Mouse (Mus musculus) granulocyte monocyte progenitor cell, adult 5-6 weeks (primary cell): Measurements from ENCODE around the gene Psme2. TPM values are rescaled to one million over a fixed set of nuclear protein-coding genes. Genes with fewer than 3 reads are reported as not detected.

Source experiments
- ATAC-seq: replicated peaks from 2 replicates; pipeline ENCODE4 v1.8.0; 2016; ENCODE audit warnings: mild to moderate bottlenecking, moderate TSS enrichment, inconsistent platforms; ENCODE audit not compliant: poor library complexity, severe bottlenecking
- total RNA-seq, 2 experiments: library from RNA; stranded (forward) in 1 of 2; stranded (reverse) in 1 of 2; fragments of 200-712, 200-1000 nt in 1 of 2; fragments of >200 nt in 1 of 2; fragmentation: Nextera tagmentation in 1 of 2; gene quantifications; 2 replicates each; pipeline ENCODE4 v1.2.3; 2014 to 2017

Psme2 gene
- total RNA-seq, 2 experiments from 2014 or later: 225 to 352 TPM

DNA sequence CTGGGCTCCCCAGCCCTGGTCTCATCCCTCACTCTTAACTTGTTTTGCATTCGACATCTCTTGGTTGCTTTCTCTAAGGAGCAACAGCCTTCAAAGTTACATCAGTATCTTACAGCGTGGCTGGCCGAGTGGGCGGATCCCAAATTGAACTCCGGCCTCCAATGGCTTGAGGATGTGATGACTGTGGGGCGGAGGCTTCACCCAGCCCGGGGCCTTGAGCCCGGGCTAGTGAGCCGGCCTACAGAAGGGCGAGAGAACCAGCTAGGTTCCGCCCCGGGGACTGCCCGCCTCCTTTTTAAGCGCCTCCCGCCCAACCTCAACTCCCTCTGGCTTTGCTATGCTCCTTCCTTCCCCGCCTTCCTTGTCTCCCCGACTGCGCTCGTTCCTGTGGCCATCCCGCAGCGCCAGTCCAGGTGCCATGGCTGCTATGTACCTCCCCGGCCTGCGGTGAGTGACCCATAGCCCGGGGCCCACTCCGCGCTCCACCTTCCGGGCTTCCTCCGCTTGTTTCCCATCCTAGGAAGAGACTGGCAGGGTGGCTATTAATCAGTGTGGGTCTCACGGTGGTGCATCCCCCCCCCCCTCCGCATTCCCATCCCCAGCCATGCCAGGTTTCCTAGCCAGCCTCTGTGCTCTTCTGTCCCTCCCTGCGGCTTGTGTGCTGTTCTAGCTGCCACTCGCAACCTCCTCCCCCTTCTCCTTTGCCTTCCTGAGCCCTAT, 50.7 kb downstream of the Psme2 start, which contains the start of gene Pck2:
TSS of gene Pck2 (plus strand) at position 200 of the 720 bp plus-strand sequence.
- ATAC-seq: peak; percentile 98

Other genes with a start within 250 kb of the Psme2 start
Only the 30 nearest of the 31 such genes appear.
- gene Dhrs4, start 112.4 kb downstream of the Psme2 start, total RNA-seq (2014; fragmentation: Nextera tagmentation): 47.9 and 63.5 TPM in 2 replicates
- gene Dhrs4, start 112.4 kb downstream of the Psme2 start, total RNA-seq (2017): 50.5 and 61.6 TPM in 2 replicates
- gene Carmil3, start 100.5 kb downstream of the Psme2 start, total RNA-seq (2014; fragmentation: Nextera tagmentation): not detected in 2 replicates
- not detected in 2 replicates for gene Carmil3, start 100.5 kb downstream of the Psme2 start, total RNA-seq (2017)
- not detected in 2 replicates for gene Cpne6, start 80.7 kb downstream of the Psme2 start, total RNA-seq (2014; fragmentation: Nextera tagmentation)
- gene Cpne6, start 80.7 kb downstream of the Psme2 start, total RNA-seq (2017): not detected in 2 replicates
- not detected in 2 replicates for gene Nrl, start 66.1 kb downstream of the Psme2 start, total RNA-seq (2014; fragmentation: Nextera tagmentation)
- gene Nrl, start 66.1 kb downstream of the Psme2 start, total RNA-seq (2017): not detected in 2 replicates
- gene Pck2, start 50.8 kb downstream of the Psme2 start, total RNA-seq (2014; fragmentation: Nextera tagmentation): 29.0 and 38.0 TPM in 2 replicates
- 37.2 TPM in 2 replicates for gene Pck2, start 50.8 kb downstream of the Psme2 start, total RNA-seq (2017)
- gene Dcaf11, start 31.1 kb downstream of the Psme2 start, total RNA-seq (2014; fragmentation: Nextera tagmentation): 50.5 and 65.3 TPM in 2 replicates
- 58.3 and 58.7 TPM in 2 replicates for gene Dcaf11, start 31.1 kb downstream of the Psme2 start, total RNA-seq (2017)
- gene A730061H03Rik, start 30.7 kb downstream of the Psme2 start, total RNA-seq (2014; fragmentation: Nextera tagmentation): 1.9 TPM in 1 of 2 replicates, not detected in the other
- 1.0 TPM in 1 of 2 replicates, not detected in the other for gene A730061H03Rik, start 30.7 kb downstream of the Psme2 start, total RNA-seq (2017)
- not detected in 2 replicates for gene Fitm1, start 15.5 kb downstream of the Psme2 start, total RNA-seq (2014; fragmentation: Nextera tagmentation)
- gene Fitm1, start 15.5 kb downstream of the Psme2 start, total RNA-seq (2017): 2.4 TPM in 1 of 2 replicates, not detected in the other
- gene Psme1, start 13.0 kb downstream of the Psme2 start, total RNA-seq (2014; fragmentation: Nextera tagmentation): 534 and 592 TPM in 2 replicates
- 280 and 325 TPM in 2 replicates for gene Psme1, start 13.0 kb downstream of the Psme2 start, total RNA-seq (2017)
- gene Emc9, start 5.8 kb downstream of the Psme2 start, total RNA-seq (2014; fragmentation: Nextera tagmentation): 0.85 TPM in 1 of 2 replicates, not detected in the other
- gene Emc9, start 5.8 kb downstream of the Psme2 start, total RNA-seq (2017): 2.1 and 5.1 TPM in 2 replicates
- gene Rnf31, start 595 bp upstream of the Psme2 start, total RNA-seq (2014; fragmentation: Nextera tagmentation): 20.1 and 21.9 TPM in 2 replicates
- 9.1 and 19.8 TPM in 2 replicates for gene Rnf31, start 595 bp upstream of the Psme2 start, total RNA-seq (2017)
- 23.4 and 31.2 TPM in 2 replicates for gene Irf9, start 12.5 kb upstream of the Psme2 start, total RNA-seq (2014; fragmentation: Nextera tagmentation)
- 21.9 and 27.4 TPM in 2 replicates for gene Irf9, start 12.5 kb upstream of the Psme2 start, total RNA-seq (2017)
- gene Rec8, start 26.9 kb upstream of the Psme2 start, total RNA-seq (2014; fragmentation: Nextera tagmentation): 1.0 TPM in 1 of 2 replicates, not detected in the other
- 0.26 TPM in 1 of 2 replicates, not detected in the other for gene Rec8, start 26.9 kb upstream of the Psme2 start, total RNA-seq (2017)
- 47.3 and 49.7 TPM in 2 replicates for gene Ipo4, start 44.8 kb upstream of the Psme2 start, total RNA-seq (2014; fragmentation: Nextera tagmentation)
- 14.3 and 25.5 TPM in 2 replicates for gene Ipo4, start 44.8 kb upstream of the Psme2 start, total RNA-seq (2017)
- 8.5 and 9.1 TPM in 2 replicates for gene Gm49378, start 46.8 kb upstream of the Psme2 start, total RNA-seq (2014; fragmentation: Nextera tagmentation)
- gene Gm49378, start 46.8 kb upstream of the Psme2 start, total RNA-seq (2017): 3.5 and 4.0 TPM in 2 replicates
- 35.0 and 59.0 TPM in 2 replicates for gene Tm9sf1, start 52.7 kb upstream of the Psme2 start, total RNA-seq (2014; fragmentation: Nextera tagmentation)
- 48.6 and 52.9 TPM in 2 replicates for gene Tm9sf1, start 52.7 kb upstream of the Psme2 start, total RNA-seq (2017)
- 3.0 TPM in 1 of 2 replicates, not detected in the other for gene Tssk4, start 59.1 kb upstream of the Psme2 start, total RNA-seq (2014; fragmentation: Nextera tagmentation)
- 1.1 TPM in 1 of 2 replicates, not detected in the other for gene Tssk4, start 59.1 kb upstream of the Psme2 start, total RNA-seq (2017)
- gene Mdp1, start 69.4 kb upstream of the Psme2 start, total RNA-seq (2014; fragmentation: Nextera tagmentation): 22.9 and 29.3 TPM in 2 replicates
- gene Mdp1, start 69.4 kb upstream of the Psme2 start, total RNA-seq (2017): 21.5 and 22.6 TPM in 2 replicates
- 33.9 and 37.7 TPM in 2 replicates for gene Gmpr2, start 80.8 kb upstream of the Psme2 start, total RNA-seq (2014; fragmentation: Nextera tagmentation)
- 47.1 and 57.0 TPM in 2 replicates for gene Gmpr2, start 80.8 kb upstream of the Psme2 start, total RNA-seq (2017)
- gene Nedd8, start 81.0 kb upstream of the Psme2 start, total RNA-seq (2014; fragmentation: Nextera tagmentation): 364 and 474 TPM in 2 replicates
- gene Nedd8, start 81.0 kb upstream of the Psme2 start, total RNA-seq (2017): 274 and 353 TPM in 2 replicates
- gene Tinf2, start 90.7 kb upstream of the Psme2 start, total RNA-seq (2014; fragmentation: Nextera tagmentation): 19.0 and 24.0 TPM in 2 replicates
- gene Tinf2, start 90.7 kb upstream of the Psme2 start, total RNA-seq (2017): 25.7 and 27.0 TPM in 2 replicates
- gene Tgm1, start 122.8 kb upstream of the Psme2 start, total RNA-seq (2014; fragmentation: Nextera tagmentation): 0.85 and 1.8 TPM in 2 replicates
- gene Tgm1, start 122.8 kb upstream of the Psme2 start, total RNA-seq (2017): 1.4 and 4.3 TPM in 2 replicates
- 17.9 and 20.4 TPM in 2 replicates for gene Rabggta, start 131.2 kb upstream of the Psme2 start, total RNA-seq (2014; fragmentation: Nextera tagmentation)
- 8.5 and 12.8 TPM in 2 replicates for gene Rabggta, start 131.2 kb upstream of the Psme2 start, total RNA-seq (2017)
- 54.7 and 67.7 TPM in 2 replicates for gene Dhrs1, start 154.6 kb upstream of the Psme2 start, total RNA-seq (2014; fragmentation: Nextera tagmentation)
- 18.0 and 30.7 TPM in 2 replicates for gene Dhrs1, start 154.6 kb upstream of the Psme2 start, total RNA-seq (2017)
- 30.9 and 36.6 TPM in 2 replicates for gene Nop9, start 154.6 kb upstream of the Psme2 start, total RNA-seq (2014; fragmentation: Nextera tagmentation)
- 35.7 and 38.6 TPM in 2 replicates for gene Nop9, start 154.6 kb upstream of the Psme2 start, total RNA-seq (2017)
- gene Cideb, start 167.3 kb upstream of the Psme2 start, total RNA-seq (2014; fragmentation: Nextera tagmentation): not detected in 2 replicates
- gene Cideb, start 167.3 kb upstream of the Psme2 start, total RNA-seq (2017): not detected in 2 replicates
- gene Ltb4r2, start 170.3 kb upstream of the Psme2 start, total RNA-seq (2014; fragmentation: Nextera tagmentation): 0.56 and 2.1 TPM in 2 replicates
- gene Ltb4r2, start 170.3 kb upstream of the Psme2 start, total RNA-seq (2017): 0.34 TPM in 1 of 2 replicates, not detected in the other
- 19.4 and 23.3 TPM in 2 replicates for gene Ltb4r1, start 174.8 kb upstream of the Psme2 start, total RNA-seq (2014; fragmentation: Nextera tagmentation)
- gene Ltb4r1, start 174.8 kb upstream of the Psme2 start, total RNA-seq (2017): 19.8 and 25.8 TPM in 2 replicates
- gene Adcy4, start 193.0 kb upstream of the Psme2 start, total RNA-seq (2014; fragmentation: Nextera tagmentation): not detected in 2 replicates
- not detected in 2 replicates for gene Adcy4, start 193.0 kb upstream of the Psme2 start, total RNA-seq (2017)
- gene Ripk3, start 197.8 kb upstream of the Psme2 start, total RNA-seq (2014; fragmentation: Nextera tagmentation): 104 and 157 TPM in 2 replicates
- 40.9 and 42.4 TPM in 2 replicates for gene Ripk3, start 197.8 kb upstream of the Psme2 start, total RNA-seq (2017)